Mouse (Mus musculus) brown adipose tissue, adult 24 weeks (tissue): Measurements from ENCODE around the gene Gm42906. TPM values are rescaled to one million over a fixed set of nuclear protein-coding genes. Genes with fewer than 3 reads are reported as not detected.

ENCODE experiments used
- H3K27ac ChIP-seq: fragments of 200-500 bp; replicated peaks from 2 replicates; pipeline ENCODE4 v1.5.1; 2012; ENCODE audit warnings: low read depth, mild to moderate bottlenecking, low read length
- H3K4me1 ChIP-seq: fragments of 200-500 bp; 2 replicates; pipeline ENCODE4 v1.6.1; 2012; ENCODE audit warnings: low read length, mixed read lengths; ENCODE audit not compliant: control insufficient read depth, insufficient read depth, insufficient read length
- H3K4me3 ChIP-seq: fragments of 200-500 bp; 2 replicates; pipeline ENCODE4 v1.5.1; 2012; ENCODE audit warnings: low read depth, mild to moderate bottlenecking, low read length, moderate library complexity; ENCODE audit not compliant: insufficient read depth
- polyA plus RNA-seq: library from polyadenylated mRNA; stranded (reverse); fragments of >200 nt; gene quantifications from 2 replicates; pipeline ENCODE4 v1.2.4, GENCODE M21; 2012; ENCODE audit not compliant: missing spikeins, insufficient read depth, insufficient read length

Gm42906 gene
- polyA plus RNA-seq, 1 experiment: not detected

- Histone ChIP-seq H3K27ac (peak overlapping the region; percentile 32; the same call in 1 of the 2 replicates), H3K4me3 (no peak overlapping the region), H3K4me1 (peaks cover 8% of the 10 kb centered on the region)
These were observed 180.7 kb downstream of the Gm42906 start for GRCm38 (mm10) chr5:151247115-151247875.

- Histone ChIP-seq H3K4me3 (no peak overlapping the region), H3K4me1 (peaks cover 8% of the 10 kb centered on the region)
These were observed 181.7 kb downstream of the Gm42906 start for GRCm38 (mm10) chr5:151246287-151246686.

GRCm38 (mm10) chr5:151245571-151245970 lies 182.4 kb downstream of the Gm42906 start:
- Histone ChIP-seq H3K4me1 (peaks cover 8% of the 10 kb centered on the region), H3K4me3 (no peak overlapping the region), H3K27ac (no peak overlapping the region)

More at GRCm38 (mm10) chr5:151246287-151246686, 181.7 kb downstream of the Gm42906 start:
- H3K27ac ChIP-seq: no peak overlapping the region

GRCm38 (mm10) chr5:151238730-151239129 lies 189.2 kb downstream of the Gm42906 start:
- Histone ChIP-seq H3K27ac (no peak overlapping the region), H3K4me1 (no peaks in the 10 kb centered on the region), H3K4me3 (no peak overlapping the region)

- Histone ChIP-seq H3K27ac (no peak overlapping the region), H3K4me3 (no peak overlapping the region), H3K4me1 (peaks cover 6% of the 10 kb centered on the region; the same call in 1 of the 2 replicates)
These were observed 191.6 kb downstream of the Gm42906 start for GRCm38 (mm10) chr5:151236411-151236810.

GRCm38 (mm10) chr5:151233400-151234031 lies 194.4 kb downstream of the Gm42906 start, which contains the start of gene Stard13:
Stard13 (minus strand) TSS chr5:151233836.
- Histone ChIP-seq H3K4me1 (peaks cover 6% of the 10 kb centered on the region; the same call in 1 of the 2 replicates), H3K4me3 (peak within 1 kb of the TSS; percentile 71), H3K27ac (peak within 1 kb of the TSS; percentile 63)

- Histone ChIP-seq H3K27ac (peak overlapping the region; percentile 63), H3K4me3 (peak overlapping the region; percentile 71), H3K4me1 (peaks cover 6% of the 10 kb centered on the region; the same call in 1 of the 2 replicates)
These were observed 195.2 kb downstream of the Gm42906 start for GRCm38 (mm10) chr5:151232576-151233299.

GRCm38 (mm10) chr5:151231861-151232260 lies 196.1 kb downstream of the Gm42906 start:
- peaks cover 8% of the 10 kb centered on the region; the same call in 1 of the 2 replicates for H3K4me1 ChIP-seq
- H3K27ac ChIP-seq: peak overlapping the region; percentile 74
- H3K4me3 ChIP-seq: peak overlapping the region; percentile 16

GRCm38 (mm10) chr5:151231411-151231810 lies 196.6 kb downstream of the Gm42906 start:
- Histone ChIP-seq H3K4me1 (peaks cover 8% of the 10 kb centered on the region; the same call in 1 of the 2 replicates), H3K27ac (no peak overlapping the region), H3K4me3 (no peak overlapping the region)

- Histone ChIP-seq H3K4me3 (no peak overlapping the region), H3K27ac (no peak overlapping the region), H3K4me1 (peaks cover 8% of the 10 kb centered on the region; the same call in 1 of the 2 replicates)
These were observed 197.5 kb downstream of the Gm42906 start for GRCm38 (mm10) chr5:151230427-151230826.

GRCm38 (mm10) chr5:151228367-151229005 lies 199.5 kb downstream of the Gm42906 start:
- Histone ChIP-seq H3K4me1 (peaks cover 8% of the 10 kb centered on the region; the same call in 1 of the 2 replicates), H3K27ac (no peak overlapping the region), H3K4me3 (no peak overlapping the region)

- Histone ChIP-seq H3K27ac (no peak overlapping the region), H3K4me3 (no peak overlapping the region), H3K4me1 (peaks cover 2% of the 10 kb centered on the region; the same call in 1 of the 2 replicates)
These were observed 204.1 kb downstream of the Gm42906 start for GRCm38 (mm10) chr5:151223696-151224366.

GRCm38 (mm10) chr5:151222791-151223190 lies 205.2 kb downstream of the Gm42906 start:
- Histone ChIP-seq H3K4me3 (no peak overlapping the region), H3K4me1 (peaks cover 7% of the 10 kb centered on the region; the same call in 1 of the 2 replicates), H3K27ac (no peak overlapping the region)

- peaks cover 7% of the 10 kb centered on the region for H3K4me1 ChIP-seq
- peak overlapping the region; percentile 73 for H3K27ac ChIP-seq
- H3K4me3 ChIP-seq: no peak overlapping the region
These were observed 209.3 kb downstream of the Gm42906 start for GRCm38 (mm10) chr5:151218689-151219115.
